Mouse (Mus musculus): ENCODE data around the gene Hnrnpf. TPM values are rescaled to one million over a fixed set of nuclear protein-coding genes. Genes with fewer than 3 reads are reported as not detected.

The Hnrnpf gene
- polyA plus RNA-seq, 1 experiment, result 141 TPM

- Histone ChIP-seq H3K4me1 (ENCODE audit: control insufficient read depth, insufficient read depth, insufficient read length) (peaks cover 16% of the 10 kb centered on the region), H3K36me3 (ENCODE audit: control insufficient read depth, insufficient read depth, low read length) (no peaks in the 10 kb centered on the region), H3K27ac (ENCODE audit: insufficient read depth, low read length) (peak overlapping the region; percentile 100), H3K4me3 (ENCODE audit: extremely low read depth, insufficient read depth, insufficient read length) (peak overlapping the region; percentile 78), H3K27me3 (ENCODE audit: control insufficient read depth, insufficient read depth, low read length) (no peaks in the 10 kb centered on the region)
- TF ChIP-seq CTCF (IDR thresholded peaks at IDR 0.05; ENCODE audit: extremely low read depth, insufficient read depth, insufficient read length, insufficient replicate concordance) (peak; percentile 99), POLR2A (IDR thresholded peaks at IDR 0.05; ENCODE audit: low read depth, low read length) (peak; percentile 79)
- under 1% methylated on average over 67 of the region's 67 CpGs for WGBS
- peak; percentile 95 to 98 for DNase-seq (ENCODE audit: low read depth in 1 of 2, low spot score in 2 of 2)
These were observed 20.6 kb upstream of the Hnrnpf start for GRCm38 (mm10) chr6:117879408-117880115.

GRCm38 (mm10) chr6:117880394-117880838, 19.7 kb upstream of the Hnrnpf start:
- TF ChIP-seq POLR2A (IDR thresholded peaks at IDR 0.05; ENCODE audit: low read depth, low read length) (no peak), CTCF (IDR thresholded peaks at IDR 0.05; ENCODE audit: extremely low read depth, insufficient read depth, insufficient read length, insufficient replicate concordance) (no peak)
- Histone ChIP-seq H3K27ac (ENCODE audit: insufficient read depth, low read length) (peak overlapping the region; percentile 93), H3K27me3 (ENCODE audit: control insufficient read depth, insufficient read depth, low read length) (no peaks in the 10 kb centered on the region), H3K4me3 (ENCODE audit: extremely low read depth, insufficient read depth, insufficient read length) (peak overlapping the region; percentile 66), H3K36me3 (ENCODE audit: control insufficient read depth, insufficient read depth, low read length) (no peaks in the 10 kb centered on the region), H3K4me1 (ENCODE audit: control insufficient read depth, insufficient read depth, insufficient read length) (peaks cover 16% of the 10 kb centered on the region)
- WGBS, result 33% methylated on average over 3 of the region's 3 CpGs
- DNase-seq (ENCODE audit: low read depth in 1 of 2, low spot score in 2 of 2), result no peak

GRCm38 (mm10) chr6:117881229-117881628, 18.9 kb upstream of the Hnrnpf start:
- Histone ChIP-seq H3K36me3 (ENCODE audit: control insufficient read depth, insufficient read depth, low read length) (no peaks in the 10 kb centered on the region), H3K27ac (ENCODE audit: insufficient read depth, low read length) (peak overlapping the region; percentile 93), H3K27me3 (ENCODE audit: control insufficient read depth, insufficient read depth, low read length) (no peaks in the 10 kb centered on the region), H3K4me3 (ENCODE audit: extremely low read depth, insufficient read depth, insufficient read length) (no peak overlapping the region), H3K4me1 (ENCODE audit: control insufficient read depth, insufficient read depth, insufficient read length) (peaks cover 16% of the 10 kb centered on the region)
- no peak for DNase-seq (ENCODE audit: low read depth in 1 of 2, low spot score in 2 of 2)
- no peak for TF ChIP-seq POLR2A (IDR thresholded peaks at IDR 0.05; ENCODE audit: low read depth, low read length)
- no peak for TF ChIP-seq CTCF (IDR thresholded peaks at IDR 0.05; ENCODE audit: extremely low read depth, insufficient read depth, insufficient read length, insufficient replicate concordance)
- 52% methylated on average over 7 of the region's 7 CpGs for WGBS

- Histone ChIP-seq H3K36me3 (ENCODE audit: control insufficient read depth, insufficient read depth, low read length) (no peaks in the 10 kb centered on the region), H3K4me1 (ENCODE audit: control insufficient read depth, insufficient read depth, insufficient read length) (peaks cover 16% of the 10 kb centered on the region), H3K4me3 (ENCODE audit: extremely low read depth, insufficient read depth, insufficient read length) (no peak overlapping the region), H3K27ac (ENCODE audit: insufficient read depth, low read length) (peak overlapping the region; percentile 93), H3K27me3 (ENCODE audit: control insufficient read depth, insufficient read depth, low read length) (no peaks in the 10 kb centered on the region)
- 22% methylated on average over 7 of the region's 7 CpGs for WGBS
- TF ChIP-seq CTCF (IDR thresholded peaks at IDR 0.05; ENCODE audit: extremely low read depth, insufficient read depth, insufficient read length, insufficient replicate concordance) (no peak), POLR2A (IDR thresholded peaks at IDR 0.05; ENCODE audit: low read depth, low read length) (no peak)
- DNase-seq (ENCODE audit: low read depth in 1 of 2, low spot score in 2 of 2), result no peak
These were observed 18.1 kb upstream of the Hnrnpf start for GRCm38 (mm10) chr6:117881997-117882396.

GRCm38 (mm10) chr6:117885943-117886342, 14.2 kb upstream of the Hnrnpf start:
- Histone ChIP-seq H3K36me3 (ENCODE audit: control insufficient read depth, insufficient read depth, low read length) (no peaks in the 10 kb centered on the region), H3K27ac (ENCODE audit: insufficient read depth, low read length) (no peak overlapping the region), H3K27me3 (ENCODE audit: control insufficient read depth, insufficient read depth, low read length) (no peaks in the 10 kb centered on the region), H3K4me1 (ENCODE audit: control insufficient read depth, insufficient read depth, insufficient read length) (peaks cover 18% of the 10 kb centered on the region), H3K4me3 (ENCODE audit: extremely low read depth, insufficient read depth, insufficient read length) (no peak overlapping the region)
- no peak for DNase-seq (ENCODE audit: low read depth in 1 of 2, low spot score in 2 of 2)
- 95% methylated on average over 2 of the region's 2 CpGs for WGBS
- TF ChIP-seq CTCF (IDR thresholded peaks at IDR 0.05; ENCODE audit: extremely low read depth, insufficient read depth, insufficient read length, insufficient replicate concordance) (no peak), POLR2A (IDR thresholded peaks at IDR 0.05; ENCODE audit: low read depth, low read length) (no peak)

- Histone ChIP-seq H3K27me3 (ENCODE audit: control insufficient read depth, insufficient read depth, low read length) (no peaks in the 10 kb centered on the region), H3K4me1 (ENCODE audit: control insufficient read depth, insufficient read depth, insufficient read length) (peaks cover 25% of the 10 kb centered on the region; the same call in 1 of the 2 replicates), H3K4me3 (ENCODE audit: extremely low read depth, insufficient read depth, insufficient read length) (no peak overlapping the region), H3K27ac (ENCODE audit: insufficient read depth, low read length) (no peak overlapping the region; the same call in 1 of the 2 replicates), H3K36me3 (ENCODE audit: control insufficient read depth, insufficient read depth, low read length) (no peaks in the 10 kb centered on the region)
- TF ChIP-seq POLR2A (IDR thresholded peaks at IDR 0.05; ENCODE audit: low read depth, low read length), result no peak
- TF ChIP-seq CTCF (IDR thresholded peaks at IDR 0.05; ENCODE audit: extremely low read depth, insufficient read depth, insufficient read length, insufficient replicate concordance), result no peak
- no peak for DNase-seq (ENCODE audit: low read depth in 1 of 2, low spot score in 2 of 2)
- 64% methylated on average over 1 of the region's 1 CpGs for WGBS
These were observed 12.1 kb upstream of the Hnrnpf start for GRCm38 (mm10) chr6:117888032-117888431.

GRCm38 (mm10) chr6:117888642-117889096, 11.5 kb upstream of the Hnrnpf start:
- Histone ChIP-seq H3K27me3 (ENCODE audit: control insufficient read depth, insufficient read depth, low read length) (no peaks in the 10 kb centered on the region), H3K4me3 (ENCODE audit: extremely low read depth, insufficient read depth, insufficient read length) (no peak overlapping the region), H3K27ac (ENCODE audit: insufficient read depth, low read length) (peak overlapping the region; percentile 5; the same call in 1 of the 2 replicates), H3K4me1 (ENCODE audit: control insufficient read depth, insufficient read depth, insufficient read length) (peaks cover 25% of the 10 kb centered on the region; the same call in 1 of the 2 replicates), H3K36me3 (ENCODE audit: control insufficient read depth, insufficient read depth, low read length) (no peaks in the 10 kb centered on the region)
- TF ChIP-seq CTCF (IDR thresholded peaks at IDR 0.05; ENCODE audit: extremely low read depth, insufficient read depth, insufficient read length, insufficient replicate concordance) (no peak), POLR2A (IDR thresholded peaks at IDR 0.05; ENCODE audit: low read depth, low read length) (no peak)
- 76% methylated on average over 2 of the region's 2 CpGs for WGBS
- DNase-seq (ENCODE audit: low read depth in 1 of 2, low spot score in 2 of 2), result no peak
